Mouse (Mus musculus) testis, adult 2 months (tissue): ENCODE results near the gene Scgn.

Experiments
- CTCF ChIP-seq: fragments of 200-500 bp; IDR thresholded peaks from 2 replicates; pipeline ENCODE4 v1.5.1; 2012; ENCODE audit warnings: low read depth, mild to moderate bottlenecking, inconsistent platforms, low read length, moderate library complexity; ENCODE audit not compliant: control insufficient read depth, insufficient read depth, insufficient replicate concordance
- POLR2A ChIP-seq: fragments of 200-500 bp; IDR thresholded peaks from 2 replicates; pipeline ENCODE4 v1.6.1; 2012; ENCODE audit warnings: low read depth, mild to moderate bottlenecking, inconsistent platforms, low read length, moderate library complexity; ENCODE audit not compliant: control insufficient read depth

DNA sequence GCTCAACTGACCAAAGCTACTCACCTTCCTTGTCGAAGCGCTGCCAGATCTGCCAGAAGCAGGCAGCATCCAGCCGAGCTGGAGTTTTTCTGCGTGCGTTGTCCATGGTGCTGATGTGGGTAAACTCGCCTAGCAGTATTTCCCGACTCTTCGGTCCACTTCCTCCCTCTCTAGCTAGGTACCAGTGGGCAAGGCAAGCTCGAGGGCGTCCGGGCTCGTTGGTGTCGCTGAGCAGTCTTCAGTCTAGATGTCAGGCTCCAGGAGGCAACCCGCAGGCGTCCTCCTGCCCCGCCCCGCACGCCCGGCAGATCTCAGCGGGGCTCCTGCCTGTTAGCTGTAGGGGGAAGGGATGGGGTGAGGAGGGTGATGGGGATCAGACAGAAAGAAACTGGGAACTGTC, at the start of gene Scgn:
- TF ChIP-seq CTCF (no peak), POLR2A (no peak)
